Mouse (Mus musculus) stomach, postnatal 0 days (tissue): Measurements from ENCODE around the gene Dlec1.

Experiments
- CTCF ChIP-seq: IDR thresholded peaks from 2 replicates; pipeline ENCODE4 v1.5.1; 2016; ENCODE audit warnings: antibody characterized with exemption, low read depth, mild to moderate bottlenecking, moderate library complexity
- EP300 ChIP-seq: optimal IDR thresholded peaks from 2 replicates; pipeline ENCODE3; 2016; ENCODE audit warnings: antibody characterized with exemption

DNA sequence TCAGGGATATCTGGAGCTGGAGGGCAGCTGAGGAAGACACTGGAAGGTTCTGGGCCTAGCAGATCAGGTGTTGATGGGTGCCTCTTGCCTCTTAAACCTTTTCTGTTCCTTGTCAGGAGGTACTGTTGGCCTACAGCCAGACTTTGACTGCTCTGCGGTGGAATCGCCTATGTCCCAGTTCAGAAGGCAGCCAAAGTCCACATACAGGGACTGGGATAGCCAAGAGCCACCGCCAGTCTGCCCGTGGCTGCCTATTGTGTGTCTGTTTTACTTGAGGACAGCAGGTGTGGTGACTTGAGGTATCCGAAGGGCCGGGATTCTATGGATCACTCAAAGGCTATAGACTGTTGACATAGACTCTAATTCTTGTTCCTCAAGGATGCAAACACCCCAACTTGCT lies 63.3 kb downstream of the Dlec1 start:
- TF ChIP-seq CTCF (no peak), EP300 (no peak)
